Mouse (Mus musculus) hindbrain, embryonic 14.5 days (tissue): ENCODE results near the gene Fam151a. TPM values are rescaled to one million over a fixed set of nuclear protein-coding genes. Genes with fewer than 3 reads are reported as not detected.

ENCODE experiments used
- polyA plus RNA-seq: library from polyadenylated mRNA; unstranded; fragments of >200 nt; fragmentation: Nextera tagmentation; extraction: Ambion mirVana; gene quantifications from 2 replicates; pipeline ENCODE4 v1.2.1, GENCODE M21; 2014

The Fam151a gene
- polyA plus RNA-seq, 1 experiment from 2014 or later: not detected

Other genes starting within 250 kb of the Fam151a start
- gene Bsnd, start 241.6 kb upstream of the Fam151a start, polyA plus RNA-seq: not detected in 2 replicates
- gene Dhcr24, start 172.9 kb upstream of the Fam151a start, polyA plus RNA-seq: 25.7 and 27.1 TPM in 2 replicates
- not detected in 2 replicates for gene Lexm, start 116.6 kb upstream of the Fam151a start, polyA plus RNA-seq
- gene Ttc22, start 111.5 kb upstream of the Fam151a start, polyA plus RNA-seq: 1.6 and 1.9 TPM in 2 replicates
- 10.1 and 11.0 TPM in 2 replicates for gene Pars2, start 82.8 kb upstream of the Fam151a start, polyA plus RNA-seq
- 109 and 131 TPM in 2 replicates for gene Ttc4, start 54.9 kb upstream of the Fam151a start, polyA plus RNA-seq
- 0.83 and 1.1 TPM in 2 replicates for gene Mroh7, start 3.0 kb upstream of the Fam151a start, polyA plus RNA-seq
- gene Acot11, start 71.1 kb downstream of the Fam151a start, polyA plus RNA-seq: 2.0 and 2.1 TPM in 2 replicates
- gene Ssbp3, start 176.8 kb downstream of the Fam151a start, polyA plus RNA-seq: 93.0 and 100 TPM in 2 replicates